Mouse (Mus musculus) c-Kit-negative CD71-positive TER-119-positive erythroid progenitor cells, embryonic 14.5 days (primary cell): Measurements from ENCODE around the gene Nup188.

ENCODE experiments used
- DNase-seq: peaks from one replicate; pipeline ENCODE4 v3.0.0-alpha.2; 2013; ENCODE audit warnings: low read depth, low spot score

The Nup188 gene

GRCm38 (mm10) chr2:30384814-30385213 is 98.6 kb downstream of the Nup188 start:
- DNase-seq = no peak

- DNase-seq = no peak
Observed at GRCm38 (mm10) chr2:30385591-30385990, 99.4 kb downstream of the Nup188 start.

GRCm38 (mm10) chr2:30386913-30387312 is 100.7 kb downstream of the Nup188 start:
- no peak for DNase-seq

GRCm38 (mm10) chr2:30389000-30389399 is 102.8 kb downstream of the Nup188 start:
- DNase-seq = no peak

- DNase-seq = peak; percentile 92
Observed at GRCm38 (mm10) chr2:30392114-30392576, 105.9 kb downstream of the Nup188 start, which contains the start of gene Dolpp1. Gene Dolpp1, plus strand, starts transcription at chr2:30392254.

GRCm38 (mm10) chr2:30392577-30393369 is 106.6 kb downstream of the Nup188 start:
- peak; percentile 64 for DNase-seq

- DNase-seq = no peak
Observed at GRCm38 (mm10) chr2:30393370-30393656, 107.1 kb downstream of the Nup188 start.
